Mouse (Mus musculus) megakaryocyte, adult 5-6 weeks (primary cell): ENCODE data around the gene Bpifb3. TPM values are rescaled to one million over a fixed set of nuclear protein-coding genes. Genes with fewer than 3 reads are reported as not detected.

Source experiments
- total RNA-seq, 2 experiments: library from RNA; stranded (forward) in 1 of 2; stranded (reverse) in 1 of 2; fragments of 153-499, 151-499 nt in 1 of 2; fragments of 221-1000, 200-1000 nt in 1 of 2; gene quantifications; 2 replicates each; pipeline versions ENCODE4 v1.2.3 to v1.2.4; 2015 to 2017

Gene Bpifb3
- total RNA-seq, 2 experiments from 2014 or later, result not detected

Other genes with a start within 250 kb of the Bpifb3 start
- not detected in 2 replicates for gene Dnmt3c, start 221.6 kb upstream of the Bpifb3 start, total RNA-seq (2015)
- not detected in 2 replicates for gene Dnmt3c, start 221.6 kb upstream of the Bpifb3 start, total RNA-seq (2017)
- 130 and 155 TPM in 2 replicates for gene Mapre1, start 177.0 kb upstream of the Bpifb3 start, total RNA-seq (2015)
- 180 and 181 TPM in 2 replicates for gene Mapre1, start 177.0 kb upstream of the Bpifb3 start, total RNA-seq (2017)
- gene Efcab8, start 138.3 kb upstream of the Bpifb3 start, total RNA-seq (2015), result 0.11 TPM in 1 of 2 replicates, not detected in the other
- not detected in 2 replicates for gene Efcab8, start 138.3 kb upstream of the Bpifb3 start, total RNA-seq (2017)
- not detected in 2 replicates for gene Sun5, start 47.1 kb upstream of the Bpifb3 start, total RNA-seq (2015)
- gene Sun5, start 47.1 kb upstream of the Bpifb3 start, total RNA-seq (2017), result not detected in 2 replicates
- gene Bpifb2, start 43.2 kb upstream of the Bpifb3 start, total RNA-seq (2015), result not detected in 2 replicates
- gene Bpifb2, start 43.2 kb upstream of the Bpifb3 start, total RNA-seq (2017), result not detected in 2 replicates
- gene Bpifb6, start 17.8 kb upstream of the Bpifb3 start, total RNA-seq (2015), result not detected in 2 replicates
- not detected in 2 replicates for gene Bpifb6, start 17.8 kb upstream of the Bpifb3 start, total RNA-seq (2017)
- not detected in 2 replicates for gene Bpifb4, start 20.0 kb downstream of the Bpifb3 start, total RNA-seq (2015)
- not detected in 2 replicates for gene Bpifb4, start 20.0 kb downstream of the Bpifb3 start, total RNA-seq (2017)
- gene Bpifa6, start 56.7 kb downstream of the Bpifb3 start, total RNA-seq (2015), result not detected in 2 replicates
- gene Bpifa6, start 56.7 kb downstream of the Bpifb3 start, total RNA-seq (2017), result not detected in 2 replicates
- not detected in 2 replicates for gene Bpifa2, start 90.0 kb downstream of the Bpifb3 start, total RNA-seq (2015)
- not detected in 2 replicates for gene Bpifa2, start 90.0 kb downstream of the Bpifb3 start, total RNA-seq (2017)
- gene Bpifa3, start 212.1 kb downstream of the Bpifb3 start, total RNA-seq (2015), result not detected in 2 replicates
- not detected in 2 replicates for gene Bpifa3, start 212.1 kb downstream of the Bpifb3 start, total RNA-seq (2017)
- not detected in 2 replicates for gene Bpifa1, start 224.7 kb downstream of the Bpifb3 start, total RNA-seq (2015)
- gene Bpifa1, start 224.7 kb downstream of the Bpifb3 start, total RNA-seq (2017), result not detected in 2 replicates
- not detected in 2 replicates for gene Bpifa5, start 244.4 kb downstream of the Bpifb3 start, total RNA-seq (2015)
- gene Bpifa5, start 244.4 kb downstream of the Bpifb3 start, total RNA-seq (2017), result not detected in 2 replicates